Mouse (Mus musculus): ENCODE data around the gene Smok2b.
"Not testable (repeated sequence)": the region's sequence is repeated elsewhere in the genome, so short reads cannot be mapped to it uniquely, and the experiment has no call there.

Gene Smok2b

GRCm38 (mm10) chr17:13240807-13241727 lies 11.0 kb downstream of the Smok2b start:
- DNase-seq, result not testable (repeated sequence)

GRCm38 (mm10) chr17:13254786-13255185 lies 24.7 kb downstream of the Smok2b start:
- not testable (repeated sequence) for DNase-seq

Data from lung, postnatal 10 days (tissue).